Mouse (Mus musculus) cerebellum, adult 2 months (tissue): ENCODE data around the gene Grhpr. TPM values are rescaled to one million over a fixed set of nuclear protein-coding genes. Genes with fewer than 3 reads are reported as not detected.
"Not testable (repeated sequence)": the region's sequence is repeated elsewhere in the genome, so short reads cannot be mapped to it uniquely, and the experiment has no call there.

Source experiments
- DNase-seq, 2 experiments: peaks; one replicate each; pipeline ENCODE4 v3.0.0; 2021
- H3K27ac ChIP-seq: fragments of 200-500 bp; 2 replicates; pipeline ENCODE4 v1.5.1; 2012; ENCODE audit warnings: low read length, control low read depth, inconsistent platforms; ENCODE audit not compliant: insufficient read depth
- H3K27me3 ChIP-seq: fragments of 200-500 bp; 2 replicates; pipeline ENCODE4 v1.6.1; 2012; ENCODE audit warnings: inconsistent platforms, mild to moderate bottlenecking, low read length, moderate library complexity; ENCODE audit not compliant: control insufficient read depth, insufficient read depth
- H3K4me1 ChIP-seq: fragments of 200-500 bp; 2 replicates; pipeline ENCODE4 v1.6.1; 2011; ENCODE audit warnings: low read length; ENCODE audit not compliant: control insufficient read depth, insufficient read depth
- H3K4me3 ChIP-seq: fragments of 200-500 bp; replicated peaks from 2 replicates; pipeline ENCODE3; 2011; ENCODE audit warnings: mild to moderate bottlenecking, low read depth, low read length, control low read depth; ENCODE audit not compliant: insufficient read depth
- CTCF ChIP-seq: fragments of 200-500 bp; IDR thresholded peaks from 2 replicates; pipeline ENCODE4 v1.5.1; 2011; ENCODE audit warnings: low read depth, mild to moderate bottlenecking, control low read depth, low read length, moderate library complexity, borderline replicate concordance; ENCODE audit not compliant: insufficient read depth
- POLR2A ChIP-seq: fragments of 200-500 bp; IDR thresholded peaks from 2 replicates; pipeline ENCODE4 v1.6.1; 2011; ENCODE audit warnings: low read length, control low read depth, borderline replicate concordance; ENCODE audit not compliant: insufficient read depth
- WGBS: fragments of 180-500 bp; shearing (Covaris S2); methylation state at CpG from one replicate; pipeline ENCODE4 v1.1.7; 2018; 5-methylcytosine and 5-hydroxymethylcytosine counted together
- polyA plus RNA-seq: library from polyadenylated mRNA; depleted of rRNA; stranded (reverse); fragments of >200 nt; gene quantifications from 2 replicates; pipeline ENCODE4 v1.2.3, GENCODE M21; 2012

Gene Grhpr
- polyA plus RNA-seq, 1 experiment = 57.4 TPM

DNA sequence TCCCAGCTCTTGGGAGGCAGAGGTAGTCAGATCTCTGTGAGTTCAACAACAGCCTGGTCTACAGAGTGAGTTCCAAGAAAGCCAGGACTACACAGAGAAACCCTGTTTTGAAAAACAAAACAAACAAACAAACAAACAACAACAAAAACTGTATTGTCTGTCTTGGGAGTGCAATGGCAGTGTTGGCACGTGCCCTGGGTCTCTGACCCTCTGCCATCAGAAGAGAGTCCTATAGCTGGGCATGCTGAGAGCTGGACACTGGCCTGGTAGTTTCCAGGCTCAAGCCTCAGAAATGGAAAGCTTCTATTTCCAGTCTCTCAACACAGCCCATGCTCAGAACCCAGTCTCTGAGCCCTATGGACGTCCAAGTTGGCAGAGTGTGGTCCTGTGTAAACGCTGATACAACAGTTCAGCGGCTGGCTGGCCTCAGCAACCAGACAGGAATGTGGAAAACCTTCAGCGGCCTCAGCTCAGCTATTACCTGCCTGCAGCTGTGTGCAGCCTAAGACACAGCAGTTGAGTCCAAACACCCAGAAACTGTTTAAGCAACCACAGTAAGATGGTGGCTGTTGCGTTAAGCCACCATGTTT lies 5.1 kb upstream of the Grhpr start:
- H3K27ac ChIP-seq = no peak overlapping the region
- 40% methylated on average over 6 of the region's 6 CpGs for WGBS
- TF ChIP-seq POLR2A (no peak), CTCF (no peak)
- H3K4me1 ChIP-seq = peaks cover 11% of the 10 kb centered on the region
- no peak overlapping the region for H3K4me3 ChIP-seq
- H3K27me3 ChIP-seq = no peaks in the 10 kb centered on the region
- no peak for DNase-seq

DNA sequence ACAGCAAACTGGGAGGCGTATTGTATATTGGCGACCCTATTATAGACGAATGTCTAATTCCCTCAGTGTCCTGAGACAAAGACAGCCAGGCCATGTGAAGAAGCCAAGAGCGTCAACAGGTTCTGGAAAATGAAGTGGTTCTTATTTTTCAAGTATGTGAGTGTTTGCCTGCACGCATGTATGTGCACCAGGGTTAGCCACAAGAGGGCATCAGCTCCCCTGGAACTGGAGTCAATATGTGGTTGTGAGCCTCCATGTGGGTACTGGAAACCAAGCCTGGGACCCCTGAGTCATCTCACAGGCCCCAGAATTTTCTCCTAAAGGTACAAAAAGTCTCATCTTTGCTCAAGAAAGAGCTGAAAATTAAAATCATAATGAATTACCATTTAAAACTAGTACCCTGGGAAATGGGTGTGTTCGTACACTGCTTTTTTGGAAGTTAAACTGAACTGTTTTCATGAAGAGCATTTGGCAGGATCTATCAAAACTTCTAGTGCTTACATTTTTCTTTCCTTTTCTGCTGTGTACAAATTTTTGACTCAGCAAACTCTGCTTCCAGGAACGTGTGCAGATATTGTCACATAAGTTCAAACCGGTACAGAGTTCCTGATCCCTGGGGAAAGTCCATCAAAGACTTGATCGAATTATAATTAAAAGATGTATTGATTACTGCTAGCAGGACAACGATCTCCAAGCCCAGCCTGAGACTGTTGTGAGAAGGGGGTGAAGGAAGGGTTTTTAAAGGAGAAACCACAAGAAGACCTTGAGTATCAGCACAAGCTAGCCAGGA lies 4.1 kb upstream of the Grhpr start:
- Histone ChIP-seq H3K4me3 (no peak overlapping the region), H3K4me1 (peaks cover 17% of the 10 kb centered on the region), H3K27me3 (no peaks in the 10 kb centered on the region), H3K27ac (no peak overlapping the region)
- no peak for DNase-seq
- 94% methylated on average over 10 of the region's 10 CpGs for WGBS
- TF ChIP-seq CTCF = no peak
- no peak for TF ChIP-seq POLR2A

DNA sequence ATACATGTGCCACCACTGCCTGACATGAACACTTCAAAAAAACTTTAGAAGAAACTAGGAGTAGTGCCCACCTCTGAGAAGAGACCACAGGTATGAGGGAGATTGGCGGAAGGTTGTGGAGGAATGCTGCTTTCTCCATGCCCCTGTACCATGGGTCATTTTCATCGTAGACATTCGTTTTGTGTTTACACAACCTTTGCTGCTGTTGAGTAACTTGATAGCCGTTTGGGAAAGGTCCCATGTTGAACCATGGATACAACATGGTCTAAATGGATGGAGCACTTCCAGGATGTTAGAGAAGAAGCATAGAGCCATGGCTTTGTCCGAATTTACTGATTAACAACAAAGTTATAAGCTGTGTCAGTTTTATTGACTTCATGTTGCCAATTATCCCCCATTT lies 3.0 kb upstream of the Grhpr start:
- peaks cover 21% of the 10 kb centered on the region for H3K4me1 ChIP-seq
- TF ChIP-seq POLR2A = no peak
- no peak for TF ChIP-seq CTCF
- no peak overlapping the region for H3K4me3 ChIP-seq
- H3K27me3 ChIP-seq = no peaks in the 10 kb centered on the region
- no peak overlapping the region for H3K27ac ChIP-seq
- WGBS = 85% methylated on average over 5 of the region's 5 CpGs
- no peak for DNase-seq

DNA sequence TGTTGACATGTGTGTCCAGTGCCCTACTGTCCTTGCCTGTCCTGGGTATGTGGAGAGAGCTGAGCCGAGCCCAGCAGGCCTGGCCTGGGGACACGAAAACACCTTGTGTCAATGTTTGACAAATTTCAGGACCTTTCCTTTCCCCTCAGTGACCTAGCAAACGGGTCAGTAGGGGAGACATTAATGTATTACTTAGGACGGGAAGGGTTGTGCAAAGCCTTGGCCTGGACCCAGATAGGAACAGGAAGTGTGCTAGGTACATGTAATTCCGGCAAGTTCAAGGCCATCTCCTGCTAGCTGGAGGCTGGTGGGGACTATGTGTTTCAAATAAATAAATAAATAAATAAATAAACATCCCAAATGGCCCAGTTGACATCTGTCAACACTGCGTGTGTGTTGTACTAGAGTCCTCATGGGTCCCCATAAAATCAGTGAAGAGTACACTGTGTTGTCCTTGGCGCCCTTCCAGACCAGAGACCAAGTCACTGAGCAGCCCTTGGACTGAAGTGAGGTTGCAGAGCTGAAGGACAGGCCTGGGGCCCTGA lies 1.3 kb upstream of the Grhpr start:
- no peak overlapping the region for H3K4me3 ChIP-seq
- H3K27ac ChIP-seq = no peak overlapping the region
- DNase-seq = no peak
- 86% methylated on average over 7 of the region's 7 CpGs for WGBS
- H3K27me3 ChIP-seq = no peaks in the 10 kb centered on the region
- no peak for TF ChIP-seq POLR2A
- no peak for TF ChIP-seq CTCF
- peaks cover 14% of the 10 kb centered on the region for H3K4me1 ChIP-seq

DNA sequence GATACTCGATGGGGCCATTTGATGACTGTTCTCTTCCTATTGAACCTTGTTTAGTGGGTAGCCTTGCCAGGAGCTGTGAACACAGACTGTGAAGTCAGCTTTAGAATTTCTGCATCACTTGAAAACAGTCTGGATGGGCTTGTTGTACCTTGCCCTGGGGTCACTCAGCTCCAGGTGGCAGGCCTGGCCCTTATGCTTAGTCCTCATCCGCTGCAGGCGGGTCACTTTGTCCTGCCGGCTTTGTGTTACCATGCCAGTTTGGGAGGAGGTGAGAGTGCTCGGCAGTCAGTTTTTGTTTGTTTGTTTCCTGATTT lies 736 bp downstream of the Grhpr start:
- no peaks in the 10 kb centered on the region for H3K27me3 ChIP-seq
- 19% methylated on average over 5 of the region's 5 CpGs for WGBS
- TF ChIP-seq POLR2A = no peak
- no peak for TF ChIP-seq CTCF
- 0 out of 2 replicates have a peak overlapping the region, but pooled peaks have one; percentile 89 for H3K27ac ChIP-seq
- H3K4me3 ChIP-seq = peak overlapping the region; percentile 78
- H3K4me1 ChIP-seq = peaks cover 14% of the 10 kb centered on the region
- DNase-seq = no peak

DNA sequence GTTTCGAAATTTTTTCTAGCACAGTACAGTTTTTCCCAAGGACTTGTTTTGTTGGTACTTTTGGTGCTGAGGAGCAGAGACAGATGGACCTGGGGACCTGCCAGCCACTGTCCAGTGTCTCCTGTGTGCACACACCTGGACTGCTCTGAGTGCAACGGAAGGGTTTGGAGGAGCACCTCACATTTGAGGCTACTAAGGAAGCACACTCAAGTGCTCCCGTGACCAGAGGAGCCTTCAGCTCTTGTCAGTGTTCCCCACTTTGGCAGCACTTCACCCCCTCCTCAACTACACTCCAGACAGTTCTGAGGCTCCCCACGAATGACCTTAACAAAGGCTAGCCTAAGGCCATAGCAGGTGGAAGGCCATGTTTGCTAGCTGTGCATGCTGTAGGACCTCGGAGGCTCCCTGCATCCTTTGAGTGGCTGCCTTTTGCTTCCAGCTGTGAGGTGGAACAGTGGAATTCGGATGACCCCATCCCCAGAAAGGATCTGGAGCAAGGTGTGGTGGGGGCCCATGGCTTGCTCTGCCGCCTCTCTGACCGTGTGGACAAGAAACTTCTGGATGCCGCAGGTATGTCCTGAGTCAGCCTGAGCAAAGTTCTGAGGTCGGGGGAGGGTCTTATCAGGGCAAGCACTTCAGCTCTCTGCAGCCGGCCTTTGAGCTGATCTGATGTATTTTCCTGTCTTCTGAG lies 1.4 kb downstream of the Grhpr start:
- no peak for DNase-seq
- Histone ChIP-seq H3K4me1 (peaks cover 14% of the 10 kb centered on the region), H3K4me3 (no peak overlapping the region), H3K27me3 (no peaks in the 10 kb centered on the region), H3K27ac (no peak overlapping the region)
- no peak for TF ChIP-seq POLR2A
- no peak for TF ChIP-seq CTCF
- WGBS = 72% methylated on average over 11 of the region's 11 CpGs

DNA sequence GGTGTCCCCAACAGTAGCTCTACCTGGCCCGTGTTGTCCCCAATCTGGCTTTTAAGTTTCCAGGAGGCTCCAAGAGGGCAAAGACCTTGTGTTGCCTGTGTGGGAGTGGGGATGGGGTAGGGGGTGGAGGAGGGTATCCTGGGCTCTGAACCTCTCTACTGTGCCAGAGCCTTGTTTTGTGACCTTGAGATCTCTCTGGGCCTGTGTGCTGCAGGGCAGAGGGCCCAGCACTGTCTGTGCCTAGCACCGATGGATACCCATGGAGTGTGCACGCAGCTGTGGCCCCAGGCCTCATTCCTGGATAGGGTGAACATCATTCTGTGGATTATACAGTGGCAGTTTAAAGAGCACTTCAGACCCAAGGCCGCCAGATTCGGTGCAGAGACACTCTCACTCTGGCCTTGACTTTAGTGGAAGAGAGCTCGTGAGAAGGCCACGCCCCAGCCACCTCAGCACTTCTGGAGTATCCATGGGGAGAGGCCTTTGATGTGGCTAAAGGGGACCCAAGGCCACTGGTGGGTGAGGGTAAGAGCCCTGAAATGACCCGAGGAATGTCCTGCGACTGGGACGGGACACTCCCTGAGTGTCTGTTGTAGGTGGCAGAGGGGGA lies 2.0 kb downstream of the Grhpr start:
- H3K27me3 ChIP-seq = no peaks in the 10 kb centered on the region
- no peak overlapping the region for H3K4me3 ChIP-seq
- no peak for TF ChIP-seq POLR2A
- TF ChIP-seq CTCF = no peak
- WGBS = 93% methylated on average over 10 of the region's 10 CpGs
- no peak for DNase-seq
- no peak overlapping the region for H3K27ac ChIP-seq
- H3K4me1 ChIP-seq = peaks cover 14% of the 10 kb centered on the region

DNA sequence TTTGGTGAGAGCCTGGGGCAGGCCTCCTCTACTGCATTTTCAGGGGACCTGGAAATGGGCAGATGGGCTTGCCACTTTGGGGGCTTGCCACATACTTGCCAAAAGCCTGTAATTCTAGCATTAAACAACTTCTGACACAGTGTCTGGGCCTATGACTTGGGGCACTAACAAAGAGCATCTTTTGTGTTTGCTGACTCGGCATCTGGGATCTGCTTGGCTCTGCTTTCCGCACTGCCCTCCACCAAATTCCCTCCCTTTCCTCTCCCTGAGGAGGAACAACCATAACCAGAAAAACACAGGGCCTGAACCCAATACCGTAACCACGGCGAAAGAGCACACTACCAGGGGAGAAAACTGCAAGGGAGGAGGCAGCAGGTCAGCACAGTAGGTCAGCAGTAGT lies 9.4 kb downstream of the Grhpr start:
- no peak for DNase-seq
- Histone ChIP-seq H3K27ac (no peak overlapping the region), H3K4me1 (no peaks in the 10 kb centered on the region), H3K4me3 (no peak overlapping the region), H3K27me3 (no peaks in the 10 kb centered on the region)
- no peak for TF ChIP-seq CTCF
- TF ChIP-seq POLR2A = no peak
- 69% methylated on average over 5 of the region's 5 CpGs for WGBS

DNA sequence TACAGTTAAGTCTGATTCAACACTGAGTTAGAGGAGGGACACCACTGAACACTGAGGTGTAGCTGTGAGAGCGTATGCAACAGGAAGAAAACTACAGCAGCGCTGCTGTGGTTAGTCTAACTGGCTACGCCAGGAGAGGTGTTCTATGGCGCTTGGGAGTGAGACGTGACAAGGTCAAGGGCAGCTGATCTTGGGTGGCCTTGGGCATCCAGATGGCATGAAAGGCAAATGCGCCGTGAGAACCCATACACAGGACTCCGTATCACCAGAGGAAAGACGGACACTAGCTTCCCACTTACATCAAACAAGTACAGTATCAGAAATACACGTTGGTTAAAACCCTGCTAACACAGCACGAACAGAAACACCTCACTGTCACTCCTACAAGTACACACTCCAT lies 11.1 kb downstream of the Grhpr start:
- H3K27ac ChIP-seq, H3K4me1 ChIP-seq, H3K27me3 ChIP-seq, H3K4me3 ChIP-seq, DNase-seq: not testable (repeated sequence)
- WGBS = 88% methylated on average over 11 of the region's 11 CpGs

DNA sequence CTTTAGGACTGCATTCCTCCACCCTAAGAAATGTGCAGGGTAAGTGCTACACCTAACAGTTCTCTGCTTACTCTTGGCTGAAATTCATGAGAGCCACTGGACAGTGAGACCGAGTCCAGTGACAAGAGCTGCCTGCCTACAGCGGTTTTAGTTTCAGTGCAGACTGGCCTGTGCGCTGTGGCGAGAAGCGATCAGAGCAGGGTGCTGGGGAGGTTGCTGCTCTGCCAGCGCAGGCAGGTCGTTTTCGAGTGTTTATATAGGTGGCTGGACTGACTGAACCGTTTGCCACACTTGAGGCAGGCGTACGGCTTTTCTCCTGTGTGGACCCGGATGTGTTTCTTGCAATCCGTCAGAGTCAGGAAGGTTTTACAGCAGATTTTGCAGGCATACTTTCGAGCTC lies 12.0 kb downstream of the Grhpr start:
- H3K4me1 ChIP-seq, H3K27me3 ChIP-seq, H3K4me3 ChIP-seq, DNase-seq, H3K27ac ChIP-seq: not testable (repeated sequence)
- WGBS = 89% methylated on average over 14 of the region's 14 CpGs
